Mouse (Mus musculus) R1 (cell line): ENCODE data around the gene Cldn34c2.
"Not testable (repeated sequence)": the region's sequence is repeated elsewhere in the genome, so short reads cannot be mapped to it uniquely, and the experiment has no call there.

Experiments
- DNase-seq: peaks from one replicate; pipeline ENCODE4 v3.0.0-alpha.2; 2018; ENCODE audit warnings: low read depth, low spot score

Gene Cldn34c2

DNA sequence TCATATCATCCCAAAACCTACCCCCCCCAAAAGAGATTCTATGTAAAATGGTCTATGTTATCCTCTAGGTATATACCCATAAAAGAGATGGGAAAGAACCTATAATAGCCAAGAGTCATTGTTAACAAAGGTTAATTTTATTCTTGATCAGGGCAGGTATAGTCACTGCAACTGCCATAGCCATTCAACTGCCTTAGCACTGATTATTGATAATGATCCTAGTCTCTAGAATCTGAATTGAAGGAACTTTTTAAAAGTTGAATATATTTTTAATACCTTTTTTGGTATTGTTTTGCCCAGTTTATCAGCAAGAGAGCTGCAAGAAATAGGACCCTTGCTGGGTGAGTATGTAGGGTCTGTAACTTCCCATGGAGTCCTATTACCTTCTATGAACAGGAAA lies at the start of gene Cldn34c2:
TSS of gene Cldn34c2 (plus strand) at position 301 of the 400 bp plus-strand sequence.
- DNase-seq, result not testable (repeated sequence)

DNA sequence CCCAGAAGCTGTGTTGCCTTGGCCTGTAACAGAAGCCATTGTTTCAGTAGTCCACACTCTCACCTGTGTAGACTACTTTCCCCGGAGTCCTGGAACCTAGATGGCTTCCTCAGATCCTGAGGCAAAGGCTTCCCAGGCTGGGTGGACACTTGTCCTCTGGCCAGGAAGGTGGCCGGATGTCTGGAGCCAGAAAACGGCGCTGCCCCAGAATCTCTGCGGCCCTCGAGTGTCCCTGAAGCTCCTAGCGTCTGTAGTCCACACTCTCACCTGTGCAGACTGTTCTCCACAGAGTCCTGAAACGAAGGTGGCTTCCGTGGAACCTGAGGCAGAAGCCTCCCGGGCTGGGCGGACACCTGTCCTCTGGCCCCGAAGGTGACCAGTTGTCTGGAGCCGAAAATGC lies 30.1 kb upstream of the Cldn34c2 start:
- DNase-seq, result not testable (repeated sequence)

DNA sequence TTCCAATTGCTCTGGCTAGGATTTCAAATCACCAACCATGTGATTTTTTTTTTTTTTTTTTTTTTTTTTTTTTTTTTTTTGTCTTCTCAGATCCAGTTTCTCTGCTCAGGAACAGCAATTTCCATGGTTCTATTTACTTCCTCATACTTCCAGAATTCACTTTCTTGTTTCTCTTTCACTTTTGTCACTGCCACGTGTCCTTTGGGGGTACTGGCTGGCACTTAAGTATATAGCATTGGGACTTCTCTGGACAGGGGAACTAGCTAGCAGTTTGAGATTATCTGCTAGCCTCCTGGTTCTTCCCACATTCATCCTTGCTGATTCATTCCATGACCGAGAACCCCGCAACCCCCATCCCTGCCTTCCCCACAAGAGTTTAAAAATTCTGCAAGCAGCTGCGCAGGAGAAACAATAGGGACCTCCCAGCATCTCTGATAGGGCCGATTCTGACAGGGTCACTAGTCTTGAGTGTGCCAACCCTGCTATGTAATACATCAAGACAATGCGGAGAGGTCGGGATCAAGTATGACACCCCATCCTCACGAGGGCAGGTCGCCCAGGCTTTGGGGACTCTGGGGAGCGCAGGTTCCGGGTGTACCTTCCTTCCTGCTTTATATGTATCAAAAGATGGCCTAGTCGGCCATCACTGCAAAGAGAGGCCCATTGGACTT lies 30.8 kb downstream of the Cldn34c2 start:
- DNase-seq, result peak; percentile 0
